Comparison of ENCODE assay signal across 8 mouse cellular contexts in genomic region chr10:126956692-126957358, GRCm38 (mm10). TPM values are rescaled to one million over a fixed set of nuclear protein-coding genes. Genes with fewer than 3 reads are reported as not detected.
DNase-seq lines count a peak whose midpoint lies in the region; ATAC-seq and TF ChIP-seq lines count a peak whose summit lies in the region.

No protein-coding gene starts in this region.

- peaks cover 17% of the 10 kb centered on the region for H3K4me1 ChIP-seq in liver, embryonic 13.5 days (replicated peaks)
- H3K4me1 ChIP-seq in liver, postnatal 0 days (ENCODE audit: insufficient read depth): peaks cover 5% of the 10 kb centered on the region; the same call in 1 of the 2 replicates
- 0 out of 2 replicates have a peak, but pooled peaks cover 5% of the 10 kb centered on the region for H3K4me1 ChIP-seq in hindbrain, postnatal 0 days (ENCODE audit: insufficient read depth, low read length)

- H3K27me3 ChIP-seq in liver, embryonic 13.5 days: peaks cover 15% of the 10 kb centered on the region; the same call in 1 of the 2 replicates
- H3K27me3 ChIP-seq in liver, postnatal 0 days (ENCODE audit: insufficient read depth, low read length): no peaks in the 10 kb centered on the region
- H3K27me3 ChIP-seq in hindbrain, postnatal 0 days (ENCODE audit: insufficient read depth, low read length): peaks cover 7% of the 10 kb centered on the region; the same call in 1 of the 2 replicates

- peak; percentile 32 to 52 for DNase-seq in cerebellum, adult 18-20 months
- DNase-seq in cerebellum, adult 11 months: no peak
- no peak for DNase-seq in liver, embryonic 13.5 days
- DNase-seq in liver, postnatal 0 days: no peak
- DNase-seq in hindbrain, postnatal 0 days (ENCODE audit: low spot score): peak; percentile 54
- DNase-seq in retina, postnatal 1 day: peak; percentile 75
- no peak for DNase-seq in adrenal gland, postnatal 10 days

- no peak for TF ChIP-seq EP300 in liver, postnatal 0 days (IDR thresholded peaks at IDR 0.05; ENCODE audit: low read depth)

- H3K27ac ChIP-seq in liver, embryonic 13.5 days: no peak overlapping the region
- H3K27ac ChIP-seq in liver, postnatal 0 days (ENCODE audit: low read depth): no peak overlapping the region
- peak overlapping the region; percentile 86 for H3K27ac ChIP-seq in hindbrain, postnatal 0 days

- WGBS in liver, embryonic 13.5 days (ENCODE audit: insufficient replicate concordance): 41% methylated on average over 15 of the region's 15 CpGs
- 47% methylated on average over 15 of the region's 15 CpGs for WGBS in liver, postnatal 0 days (ENCODE audit: insufficient replicate concordance)
- 5% methylated on average over 15 of the region's 15 CpGs for WGBS in hindbrain, postnatal 0 days

- ATAC-seq in liver, embryonic 13.5 days (ENCODE audit: low read depth): no peak
- no peak for ATAC-seq in liver, postnatal 0 days
- 0 out of 2 replicates have a peak, but pooled peaks have one; percentile 0 for ATAC-seq in hindbrain, postnatal 0 days
- ATAC-seq in inflammation-experienced regulatory T-cells, adult 6 months: no peak

- peak overlapping the region; percentile 30; the same call in 1 of the 2 replicates for H3K4me2 ChIP-seq in liver, embryonic 13.5 days
- no peak overlapping the region for H3K4me2 ChIP-seq in liver, postnatal 0 days (ENCODE audit: low read depth, low read length)
- peak overlapping the region; percentile 37 for H3K4me2 ChIP-seq in hindbrain, postnatal 0 days (ENCODE audit: low read depth, low read length)

- H3K4me3 ChIP-seq in liver, embryonic 13.5 days (replicated peaks): no peak overlapping the region
- H3K4me3 ChIP-seq in liver, postnatal 0 days (ENCODE audit: low read depth, low read length): no peak overlapping the region
- no peak overlapping the region for H3K4me3 ChIP-seq in hindbrain, postnatal 0 days (ENCODE audit: low read length)

- no peaks in the 10 kb centered on the region for H3K9me3 ChIP-seq in liver, embryonic 13.5 days (replicated peaks)
- H3K9me3 ChIP-seq in liver, postnatal 0 days (ENCODE audit: low read length): peaks cover 2% of the 10 kb centered on the region; the same call in 1 of the 2 replicates
- H3K9me3 ChIP-seq in hindbrain, postnatal 0 days (ENCODE audit: low read length): no peaks in the 10 kb centered on the region

- H3K9ac ChIP-seq in liver, embryonic 13.5 days: no peak overlapping the region
- no peak overlapping the region for H3K9ac ChIP-seq in liver, postnatal 0 days (replicated peaks)
- H3K9ac ChIP-seq in hindbrain, postnatal 0 days (replicated peaks; ENCODE audit: low read length): peak overlapping the region; percentile 35

- TF ChIP-seq CTCF in liver, postnatal 0 days (IDR thresholded peaks at IDR 0.05; ENCODE audit: low read depth): no peak
- no peak for TF ChIP-seq CTCF in hindbrain, postnatal 0 days (IDR thresholded peaks at IDR 0.05; ENCODE audit: low read depth)

- no peaks in the 10 kb centered on the region for H3K36me3 ChIP-seq in liver, embryonic 13.5 days
- no peaks in the 10 kb centered on the region for H3K36me3 ChIP-seq in liver, postnatal 0 days (replicated peaks; ENCODE audit: insufficient read depth, low read length)
- H3K36me3 ChIP-seq in hindbrain, postnatal 0 days (ENCODE audit: insufficient read depth, low read length): no peaks in the 10 kb centered on the region

RNA-seq across cellular contexts. Expression of gene Ctdsp2, which starts 21.7 kb away (rescaled TPM):
- polyA plus RNA-seq in liver, embryonic 13.5 days (2015; fragmentation: Nextera tagmentation; extraction: Ambion mirVana): 9.9 and 10.8 TPM in 2 replicates
- polyA plus RNA-seq in liver, postnatal 0 days (2015; fragmentation: Nextera tagmentation; extraction: Ambion mirVana): 10.7 and 11.4 TPM in 2 replicates
- 64.5 and 64.7 TPM in 2 replicates for total RNA-seq in hindbrain, postnatal 0 days (2014; rRNA removed)
- polyA plus RNA-seq in hindbrain, postnatal 0 days (2015; fragmentation: Nextera tagmentation; extraction: Ambion mirVana): 15.0 and 16.7 TPM in 2 replicates
- polyA plus RNA-seq in inflammation-experienced regulatory T-cells, adult 6 months (2017; shearing (Covaris generic)): 10 to 100 TPM; 26.2 to 47.1 (median 38.5) TPM
- 100 to 1,000 TPM; 137 to 168 TPM for total RNA-seq in adrenal gland, postnatal 10 days (2021)

RNA-seq across cellular contexts. Expression of gene Avil, which starts 43.7 kb away (rescaled TPM):
- polyA plus RNA-seq in liver, embryonic 13.5 days (2015; fragmentation: Nextera tagmentation; extraction: Ambion mirVana): 0.08 and 0.12 TPM in 2 replicates
- 0.04 TPM in 1 of 2 replicates, not detected in the other for polyA plus RNA-seq in liver, postnatal 0 days (2015; fragmentation: Nextera tagmentation; extraction: Ambion mirVana)
- 0.52 and 1.3 TPM in 2 replicates for total RNA-seq in hindbrain, postnatal 0 days (2014; rRNA removed)
- polyA plus RNA-seq in hindbrain, postnatal 0 days (2015; fragmentation: Nextera tagmentation; extraction: Ambion mirVana): 0.98 and 1.4 TPM in 2 replicates
- under 1 TPM in 2 of 3 experiments, not detected in 1; 0.11 to 0.36 TPM for polyA plus RNA-seq in inflammation-experienced regulatory T-cells, adult 6 months (2017; shearing (Covaris generic))
- total RNA-seq in adrenal gland, postnatal 10 days (2021): 1 to 10 TPM in 1 of 2 experiments, under 1 TPM in 1; 0.72 to 2.1 TPM

RNA-seq across cellular contexts. Expression of gene Atp23, which starts 55.7 kb away (rescaled TPM):
- 9.3 and 10.0 TPM in 2 replicates for polyA plus RNA-seq in liver, embryonic 13.5 days (2015; fragmentation: Nextera tagmentation; extraction: Ambion mirVana)
- polyA plus RNA-seq in liver, postnatal 0 days (2015; fragmentation: Nextera tagmentation; extraction: Ambion mirVana): 5.8 and 7.1 TPM in 2 replicates
- total RNA-seq in hindbrain, postnatal 0 days (2014; rRNA removed): 12.5 and 14.3 TPM in 2 replicates
- 19.1 and 20.2 TPM in 2 replicates for polyA plus RNA-seq in hindbrain, postnatal 0 days (2015; fragmentation: Nextera tagmentation; extraction: Ambion mirVana)
- polyA plus RNA-seq in inflammation-experienced regulatory T-cells, adult 6 months (2017; shearing (Covaris generic)): 1 to 10 TPM; 3.4 to 7.5 (median 5.1) TPM
- total RNA-seq in adrenal gland, postnatal 10 days (2021): 10 to 100 TPM in 1 of 2 experiments, 1 to 10 TPM in 1; 7.4 to 11.3 TPM

Comparison
In these comparisons a context has a peak if more than half of its experiments do, and no peak if none do; other contexts are left out.
1. DNase-seq: peak in cerebellum, adult 18-20 months (2 of 2), hindbrain, postnatal 0 days (single experiment) and retina, postnatal 1 day (single experiment); none in cerebellum, adult 11 months (single experiment), liver, embryonic 13.5 days (single experiment), liver, postnatal 0 days (single experiment) and adrenal gland, postnatal 10 days (single experiment).